Mouse (Mus musculus) left cerebral cortex, adult 18-20 months (tissue): Measurements from ENCODE around the gene Hsp90b1. TPM values are rescaled to one million over a fixed set of nuclear protein-coding genes. Genes with fewer than 3 reads are reported as not detected.
"Not testable (repeated sequence)": the region's sequence is repeated elsewhere in the genome, so short reads cannot be mapped to it uniquely, and the experiment has no call there.

Source experiments
- DNase-seq, 2 experiments: peaks; one replicate each; pipeline ENCODE4 v3.0.0; 2021 to 2022; ENCODE audit warnings: low spot score in 2 of 2, mixed read lengths in 1 of 2
- microRNA-seq, 2 experiments: library from miRNA; unstranded; fragments of <30 nt; microRNA quantifications; one replicate each; pipeline ENCODE4 v1.2.0; 2021
- total RNA-seq, 2 experiments: library from RNA; stranded (reverse); gene quantifications; 2 replicates each; pipeline ENCODE4 v1.2.3; 2021

Hsp90b1 gene
- total RNA-seq, 2 experiments from 2014 or later, result 335 to 352 TPM

DNA sequence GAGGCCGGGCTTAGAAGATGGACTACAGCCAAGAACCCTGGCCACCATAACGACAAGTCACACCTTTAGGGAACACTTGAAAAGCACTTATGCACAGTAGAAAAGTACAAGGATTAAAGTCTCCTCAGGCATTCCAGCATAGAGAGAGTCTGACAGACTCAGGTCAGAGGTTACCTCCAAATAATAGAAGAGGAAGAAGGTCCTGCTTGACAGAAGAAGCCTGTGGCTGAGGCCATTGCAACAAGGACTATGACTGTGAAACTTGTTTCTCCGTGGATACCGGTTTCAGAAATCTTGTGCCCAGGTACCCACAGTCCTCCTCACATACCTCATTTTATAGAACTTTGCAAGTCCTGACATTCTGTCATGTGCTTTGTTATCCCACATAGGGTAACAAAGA is 34.8 kb downstream of the Hsp90b1 start:
- DNase-seq, result not testable (repeated sequence)

Small RNA genes within 50 kb of the gene (microRNA-seq; reads per million reads assigned to microRNA genes)
- 0.50 to 2.3 reads per million in 2 experiments for gene Gm25745

Other genes starting within 250 kb of the Hsp90b1 start
- 10 to 100 TPM; 23.0 to 27.5 TPM for gene Syn3, start 206.6 kb downstream of the Hsp90b1 start, total RNA-seq
- gene Ttc41, start 302 bp upstream of the Hsp90b1 start, total RNA-seq, result 1 to 10 TPM; 1.6 TPM
- 10 to 100 TPM; 19.5 to 20.8 TPM for gene Gm49358, start 58.5 kb upstream of the Hsp90b1 start, total RNA-seq
- 10 to 100 TPM; 76.3 to 77.5 TPM for gene Nt5dc3, start 73.5 kb upstream of the Hsp90b1 start, total RNA-seq